Mouse (Mus musculus) gonadal fat pad, adult 2 months (tissue): Measurements from ENCODE around the gene Paxip1. TPM values are rescaled to one million over a fixed set of nuclear protein-coding genes. Genes with fewer than 3 reads are reported as not detected.

Source experiments
- DNase-seq: peaks from one replicate; pipeline ENCODE4 v3.0.0-alpha.2; 2012; ENCODE audit warnings: low read depth
- polyA plus RNA-seq: library from polyadenylated mRNA; depleted of rRNA; stranded (reverse); fragments of >200 nt; gene quantifications from 2 replicates; pipeline ENCODE4 v1.2.3, GENCODE M21; 2012; rRNA removed

Paxip1 gene
- 16.5 and 17.1 TPM in 2 replicates for polyA plus RNA-seq

- peak; percentile 70 for DNase-seq
Observed at GRCm38 (mm10) chr5:27791303-27792172, at the start of gene Paxip1. Paxip1 (minus strand) TSS chr5:27791691.

- no peak for DNase-seq
Observed at GRCm38 (mm10) chr5:27838061-27838460, 46.6 kb upstream of the Paxip1 start.

- no peak for DNase-seq
Observed at GRCm38 (mm10) chr5:27835096-27835495, 43.6 kb upstream of the Paxip1 start.

GRCm38 (mm10) chr5:27827971-27828370, 36.5 kb upstream of the Paxip1 start:
- DNase-seq: no peak

GRCm38 (mm10) chr5:27821161-27821560, 29.7 kb upstream of the Paxip1 start:
- no peak for DNase-seq

GRCm38 (mm10) chr5:27818840-27819672, 27.6 kb upstream of the Paxip1 start:
- no peak for DNase-seq

GRCm38 (mm10) chr5:27814282-27814681, 22.8 kb upstream of the Paxip1 start:
- DNase-seq: no peak

- no peak for DNase-seq
Observed at GRCm38 (mm10) chr5:27793923-27794322, 2.4 kb upstream of the Paxip1 start.

- no peak for DNase-seq
Observed at GRCm38 (mm10) chr5:27792531-27793205, 1.2 kb upstream of the Paxip1 start.

- no peak for DNase-seq
Observed at GRCm38 (mm10) chr5:27792173-27792470, 631 bp upstream of the Paxip1 start.

- DNase-seq: no peak
Observed at GRCm38 (mm10) chr5:27790910-27791288, 592 bp downstream of the Paxip1 start.

- no peak for DNase-seq
Observed at GRCm38 (mm10) chr5:27790086-27790909, 1.2 kb downstream of the Paxip1 start.

GRCm38 (mm10) chr5:27789586-27789985, 1.9 kb downstream of the Paxip1 start:
- DNase-seq: no peak

- no peak for DNase-seq
Observed at GRCm38 (mm10) chr5:27783381-27783780, 8.1 kb downstream of the Paxip1 start.

- DNase-seq: no peak
Observed at GRCm38 (mm10) chr5:27767948-27768347, 23.5 kb downstream of the Paxip1 start.

GRCm38 (mm10) chr5:27765780-27766179, 25.7 kb downstream of the Paxip1 start:
- DNase-seq: no peak

- no peak for DNase-seq
Observed at GRCm38 (mm10) chr5:27744944-27745343, 46.5 kb downstream of the Paxip1 start.

- DNase-seq: no peak
Observed at GRCm38 (mm10) chr5:27739216-27739615, 52.3 kb downstream of the Paxip1 start.

- no peak for DNase-seq
Observed at GRCm38 (mm10) chr5:27737168-27737567, 54.3 kb downstream of the Paxip1 start.

GRCm38 (mm10) chr5:27732288-27732868, 59.1 kb downstream of the Paxip1 start:
- DNase-seq: no peak

- no peak for DNase-seq
Observed at GRCm38 (mm10) chr5:27731392-27731791, 60.1 kb downstream of the Paxip1 start.
